In the genomic region with DNA sequence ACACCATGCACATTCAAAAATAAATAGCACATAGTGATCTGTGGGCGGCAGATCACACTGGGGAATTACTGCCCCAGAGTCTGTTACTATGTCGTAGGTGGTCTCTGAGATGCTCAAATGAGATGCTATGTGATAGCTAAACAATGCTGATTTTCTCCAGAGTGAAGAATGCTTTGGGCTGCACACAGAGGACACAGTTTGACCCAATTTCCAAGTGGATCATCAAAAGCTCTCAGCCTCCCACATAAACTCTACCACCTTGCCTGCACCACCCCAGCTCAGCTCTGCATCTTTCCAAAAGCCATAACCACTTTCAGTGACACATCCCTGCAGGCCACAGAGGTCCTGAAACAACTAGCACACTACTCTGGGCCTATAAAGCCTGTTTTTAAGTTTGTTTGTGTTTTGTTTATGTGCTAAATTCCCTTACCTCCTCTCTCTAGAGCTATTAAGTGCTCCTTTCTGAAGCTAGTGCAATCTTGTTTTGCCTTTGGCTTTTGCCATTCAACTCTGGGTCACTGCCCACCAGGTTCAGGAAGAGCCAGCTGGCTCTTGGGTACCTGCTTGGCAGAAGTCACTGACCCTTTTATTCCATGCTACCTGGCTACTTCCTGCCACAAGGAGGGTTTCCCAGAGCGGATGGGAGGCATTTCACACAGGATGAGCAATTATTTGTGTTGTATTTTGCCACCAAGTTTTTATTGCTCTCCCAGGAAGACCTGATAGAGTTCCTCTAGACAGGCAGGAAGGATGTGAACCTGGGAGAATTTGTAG, we compare ENCODE assay signal across 22 mouse cellular contexts.
DNase-seq lines count a peak whose midpoint lies in the region; ATAC-seq lines count a peak whose summit lies in the region.
"Had no signal": no experiment of that assay in that cellular context is flagged by ENCODE, and none has a peak within 500 bp of the region (broad histone marks: within the 10 kb centered on the region; RNA-seq: fewer than 3 reads in every experiment).

No protein-coding gene starts in this region.

- no peaks in the 10 kb centered on the region for H3K27me3 ChIP-seq in heart, embryonic 12.5 days (replicated peaks)
- H3K27me3 ChIP-seq: limb, embryonic 13.5 days; liver, embryonic 12.5 days; midbrain, embryonic 12.5 days had no signal

- H3K27ac ChIP-seq in heart, embryonic 12.5 days (ENCODE audit: poor library complexity, severe bottlenecking) = no peak overlapping the region
- H3K27ac ChIP-seq: forebrain, embryonic 10.5 days; hindbrain, embryonic 14.5 days; kidney, postnatal 0 days; limb, embryonic 13.5 days; liver, embryonic 12.5 days; midbrain, embryonic 12.5 days had no signal

- WGBS in heart, embryonic 12.5 days = 72% methylated on average over 3 of the region's 3 CpGs

- no peaks in the 10 kb centered on the region for H3K4me1 ChIP-seq in heart, embryonic 12.5 days (replicated peaks)
- H3K4me1 ChIP-seq: forebrain, embryonic 10.5 days; limb, embryonic 13.5 days; liver, embryonic 12.5 days; midbrain, embryonic 12.5 days had no signal

- no peak overlapping the region for H3K4me2 ChIP-seq in heart, embryonic 12.5 days
- H3K4me2 ChIP-seq: hindbrain, embryonic 14.5 days; limb, embryonic 13.5 days; liver, embryonic 12.5 days; midbrain, embryonic 12.5 days had no signal

- no peaks in the 10 kb centered on the region for H3K36me3 ChIP-seq in heart, embryonic 12.5 days
- H3K36me3 ChIP-seq: forebrain, embryonic 10.5 days; limb, embryonic 13.5 days; liver, embryonic 12.5 days; midbrain, embryonic 12.5 days had no signal

- DNase-seq in heart, adult 11 months = peak; percentile 25
- DNase-seq in cerebellum, adult 11 months = peak; percentile 31
- DNase-seq in cerebellum, adult 9-10 months = peak; percentile 58
- peak; percentile 4 for DNase-seq in gonadal fat pad, adult 2 months (ENCODE audit: low read depth)
- DNase-seq in spleen, postnatal 10 days (ENCODE audit: low spot score in 2 of 2) = no peak
- DNase-seq in adipocyte (ENCODE audit: low spot score) = no peak
- DNase-seq: adrenal gland, postnatal 36 days; forebrain, postnatal 0 days; gastrocnemius, postnatal 36 days; heart, postnatal 4 days; kidney, adult 2 months; lung, adult 18-20 months; lung, postnatal 10 days had no signal

- no peak overlapping the region for H3K4me3 ChIP-seq in heart, embryonic 12.5 days
- H3K4me3 ChIP-seq: forebrain, embryonic 10.5 days; limb, embryonic 13.5 days; liver, embryonic 12.5 days; midbrain, embryonic 12.5 days had no signal

- no peak for ATAC-seq in heart, embryonic 12.5 days (ENCODE audit: insufficient number of reproducible peaks, low FRiP score)
- ATAC-seq: CD4-positive, CD25-positive, alpha-beta regulatory T cell, adult 4 months; forebrain, postnatal 0 days; inflammation-experienced regulatory T-cells, adult 6 months; liver, embryonic 12.5 days had no signal

- H3K9me3 ChIP-seq in heart, embryonic 12.5 days (replicated peaks) = no peaks in the 10 kb centered on the region
- H3K9me3 ChIP-seq: forebrain, embryonic 10.5 days; limb, embryonic 13.5 days; liver, embryonic 12.5 days; midbrain, embryonic 12.5 days had no signal

- no peak overlapping the region for H3K9ac ChIP-seq in heart, embryonic 12.5 days
- H3K9ac ChIP-seq: forebrain, postnatal 0 days; hindbrain, embryonic 14.5 days; limb, embryonic 13.5 days; liver, embryonic 12.5 days; midbrain, embryonic 12.5 days had no signal

Comparison
In these comparisons a context has a peak if more than half of its experiments do, and no peak if none do; other contexts are left out.
1. DNase-seq: peak in heart, adult 11 months (single experiment), cerebellum, adult 11 months (single experiment), cerebellum, adult 9-10 months (single experiment) and gonadal fat pad, adult 2 months (single experiment); none in spleen, postnatal 10 days (0 of 2) and adipocyte (single experiment).